Mouse (Mus musculus) ovary, adult 2 months (tissue): Measurements from ENCODE around the gene Mad1l1. TPM values are rescaled to one million over a fixed set of nuclear protein-coding genes. Genes with fewer than 3 reads are reported as not detected.

Source experiments
- polyA plus RNA-seq: library from polyadenylated mRNA; depleted of rRNA; stranded (reverse); fragments of >200 nt; gene quantifications from 2 replicates; pipeline ENCODE4 v1.2.3, GENCODE M21; 2012; rRNA removed

The Mad1l1 gene
- 43.0 and 58.7 TPM in 2 replicates for polyA plus RNA-seq

GRCm38 (mm10) chr5:140321042-140321755, at the start of gene Mad1l1, which contains the start of gene Nudt1:
Mad1l1 (minus strand) TSS chr5:140321552.
Nudt1 (plus strand) TSS chr5:140321656.

DNA sequence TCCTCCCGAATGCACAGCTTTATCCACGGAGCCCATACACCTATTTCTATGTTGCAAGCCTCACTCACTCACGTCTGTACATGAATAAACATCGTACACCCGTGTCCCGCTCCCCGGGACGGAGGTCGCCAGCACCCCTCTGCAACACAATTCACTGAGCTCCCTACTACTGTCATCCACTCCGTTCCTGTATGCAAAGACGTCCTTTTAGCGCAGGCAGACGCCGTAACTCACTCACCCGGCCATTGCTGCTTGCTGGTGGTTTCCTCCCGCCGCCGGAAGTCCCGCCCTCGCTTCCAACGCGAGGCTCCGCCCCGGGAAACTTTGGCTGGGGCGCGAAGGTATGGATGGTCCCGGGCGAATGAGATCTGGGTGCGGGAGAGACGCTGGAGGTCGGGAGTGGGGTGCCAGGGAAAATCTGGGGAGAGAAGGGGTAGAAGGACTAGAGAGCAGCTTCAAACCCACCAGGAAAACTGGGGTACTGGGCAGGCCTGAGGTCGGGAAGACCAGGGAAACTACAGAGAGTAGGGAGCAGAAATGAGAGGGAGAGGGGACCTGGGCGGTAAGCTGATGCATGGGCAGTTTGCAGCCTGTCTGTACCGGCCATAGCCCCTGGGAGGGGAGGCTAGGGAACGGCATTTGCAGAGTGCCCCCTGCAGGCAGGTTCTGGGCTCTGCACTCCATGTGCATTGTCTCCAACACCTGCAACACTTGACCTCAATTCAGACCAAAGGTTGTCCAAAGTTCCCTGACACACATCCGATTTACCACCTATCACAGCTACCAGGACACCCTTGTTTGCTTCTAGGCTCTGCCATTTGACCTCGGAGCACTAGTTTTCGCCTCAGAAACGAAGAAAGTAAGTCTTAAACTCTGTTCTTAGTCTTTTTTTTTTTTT, 10.5 kb upstream of the Mad1l1 start, which contains the start of gene Mrm2:
Gene Mrm2 (minus strand): TSS at position 284 of the 898 bp plus-strand sequence.

Other genes starting within 250 kb of the Mad1l1 start
- gene Nudt1, start 104 bp upstream of the Mad1l1 start, polyA plus RNA-seq, result 7.9 and 11.5 TPM in 2 replicates
- 7.7 and 10.6 TPM in 2 replicates for gene Mrm2, start 10.3 kb upstream of the Mad1l1 start, polyA plus RNA-seq
- 24.4 and 27.2 TPM in 2 replicates for gene Snx8, start 67.7 kb upstream of the Mad1l1 start, polyA plus RNA-seq
- 125 and 145 TPM in 2 replicates for gene Eif3b, start 97.8 kb upstream of the Mad1l1 start, polyA plus RNA-seq
- 0.03 and 0.11 TPM in 2 replicates for gene Gm4869, start 124.1 kb upstream of the Mad1l1 start, polyA plus RNA-seq
- gene Chst12, start 184.0 kb upstream of the Mad1l1 start, polyA plus RNA-seq, result 31.5 and 40.0 TPM in 2 replicates
- gene Grifin, start 243.5 kb upstream of the Mad1l1 start, polyA plus RNA-seq, result not detected in 2 replicates